Mouse (Mus musculus) ES-E14 (cell line): ENCODE measurements around the gene Gm48552. TPM values are rescaled to one million over a fixed set of nuclear protein-coding genes. Genes with fewer than 3 reads are reported as not detected.

Experiments used
- DNase-seq: peaks from one replicate; pipeline ENCODE4 v3.0.0-alpha.2; 2013; ENCODE audit warnings: low read depth, low spot score
- H3K27ac ChIP-seq: 2 replicates; pipeline ENCODE4 v1.5.1; 2012; ENCODE audit warnings: low read depth, mild to moderate bottlenecking, low read length, moderate library complexity, mixed read lengths; ENCODE audit not compliant: poor library complexity, insufficient read depth, severe bottlenecking
- H3K36me3 ChIP-seq: 2 replicates; pipeline ENCODE4 v1.6.1; 2012; ENCODE audit warnings: mild to moderate bottlenecking, low read length, moderate library complexity, mixed read lengths; ENCODE audit not compliant: control insufficient read depth, poor library complexity, insufficient read depth, severe bottlenecking
- H3K4me1 ChIP-seq, 2 experiments: fragments of 150-350 bp in 1 of 2; sonication (generic) in 1 of 2; 2 replicates each; pipeline ENCODE4 v1.6.1; 2012; ENCODE audit warnings: low read length in 2 of 2, mild to moderate bottlenecking in 1 of 2, mixed read lengths in 1 of 2; ENCODE audit not compliant: control insufficient read depth in 2 of 2, insufficient read depth in 2 of 2, poor library complexity in 1 of 2
- H3K4me3 ChIP-seq, 2 experiments: fragments of 150-350 bp in 1 of 2; sonication (generic) in 1 of 2; 2 replicates each; pipeline ENCODE4 v1.5.1; 2012; ENCODE audit warnings: low read length in 2 of 2, low read depth in 1 of 2, mild to moderate bottlenecking in 1 of 2, mixed read lengths in 1 of 2; ENCODE audit not compliant: insufficient read depth in 1 of 2, poor library complexity in 1 of 2, severe bottlenecking in 1 of 2
- H3K9ac ChIP-seq: 2 replicates; pipeline ENCODE4 v1.6.1; 2012; ENCODE audit warnings: low read depth, mild to moderate bottlenecking, low read length, mixed read lengths; ENCODE audit not compliant: poor library complexity, insufficient read depth, severe bottlenecking
- H3K9me3 ChIP-seq: fragments of 150-350 bp; sonication (generic); 2 replicates; pipeline ENCODE4 v1.6.1; 2012; ENCODE audit warnings: low read depth, mild to moderate bottlenecking, low read length; ENCODE audit not compliant: control insufficient read depth, insufficient read depth
- CHD2 ChIP-seq: IDR thresholded peaks from 2 replicates; pipeline ENCODE4 v1.6.1; 2014; ENCODE audit warnings: mild to moderate bottlenecking, low read depth, low read length, inconsistent platforms
- HCFC1 ChIP-seq: IDR thresholded peaks from 2 replicates; pipeline ENCODE4 v1.6.1; 2012; ENCODE audit warnings: low read length, inconsistent platforms, borderline replicate concordance; ENCODE audit not compliant: insufficient read depth
- MAFK ChIP-seq: IDR thresholded peaks from 2 replicates; pipeline ENCODE4 v1.6.1; 2014; ENCODE audit warnings: mild to moderate bottlenecking, low read depth, low read length, inconsistent platforms; ENCODE audit not compliant: insufficient read depth
- ZC3H11A ChIP-seq: IDR thresholded peaks from 2 replicates; pipeline ENCODE4 v1.6.1; 2012; ENCODE audit warnings: low read depth, mild to moderate bottlenecking, inconsistent platforms, low read length, borderline replicate concordance
- ZNF384 ChIP-seq: IDR thresholded peaks from 2 replicates; pipeline ENCODE4 v1.6.1; 2012; ENCODE audit warnings: low read depth, low read length, inconsistent platforms
- in situ Hi-C, 2 experiments: fragments of 600-800 bp; cut with MboI; formaldehyde crosslinking; loops; one replicate each; pipeline ENCODE4 v1.15.1; 2025; ENCODE audit warnings: low sequenced_read_pairs in 2 of 2, inconsistent platforms in 1 of 2; ENCODE audit not compliant: unreplicated experiment in 2 of 2
- total RNA-seq: library from RNA; depleted of rRNA; stranded (reverse); fragments of 300-350 nt; gene quantifications from 2 replicates; pipeline ENCODE4 v1.2.3, GENCODE M21; 2012

Gm48552 gene
- total RNA-seq, 1 experiment: 2.5 TPM

DNA sequence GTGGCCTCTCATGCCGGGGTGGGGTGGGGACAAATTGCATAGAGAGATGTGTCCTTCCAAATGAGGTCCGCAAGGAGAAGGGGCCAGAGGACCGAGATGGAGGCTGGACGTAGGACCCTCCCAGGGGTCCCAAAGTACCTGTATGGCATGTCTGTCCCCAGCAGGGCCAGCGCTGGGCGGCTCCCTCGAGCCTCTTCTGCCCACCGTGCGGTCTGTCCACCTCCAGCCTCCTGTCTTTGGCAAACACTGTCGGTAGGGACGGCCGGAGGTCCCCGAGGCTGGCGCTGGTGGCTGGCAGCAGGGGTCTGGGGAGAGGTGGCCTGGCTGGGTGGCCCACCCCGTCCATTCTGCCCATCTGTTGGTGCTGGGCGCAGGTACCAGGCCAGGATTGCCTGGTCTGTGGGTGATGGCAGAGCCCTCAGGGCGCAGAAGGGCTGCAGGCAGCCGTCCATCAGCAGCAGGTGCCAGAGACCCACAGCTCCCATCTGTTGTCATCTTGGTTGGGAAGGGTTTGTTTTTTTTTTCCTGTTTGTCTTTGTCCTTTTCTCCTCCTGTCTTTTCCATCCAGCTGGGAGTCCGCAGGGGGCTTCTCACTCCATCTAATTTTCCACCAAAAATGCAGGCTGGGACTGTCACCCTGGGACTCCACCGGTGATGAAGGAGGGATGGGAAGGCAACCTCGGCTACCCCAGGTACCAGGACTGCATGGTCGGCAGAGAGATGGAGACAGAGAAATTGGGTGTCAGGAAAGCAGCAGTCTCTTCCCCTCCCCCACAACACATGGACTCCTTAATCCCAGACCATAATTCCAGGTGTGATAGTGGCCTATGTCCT is 11.8 kb downstream of the Gm48552 start:
- peaks cover 8 to 56% of the 10 kb centered on the region in 2 experiments; a peak in 3 of 4 replicates for H3K4me1 ChIP-seq
- no peak for TF ChIP-seq MAFK
- no peak for TF ChIP-seq ZC3H11A
- no peak for TF ChIP-seq CHD2
- TF ChIP-seq HCFC1: no peak
- DNase-seq: no peak
- H3K9ac ChIP-seq: peak overlapping the region; percentile 70
- peak overlapping the region; percentile 22; the same call in 1 of the 2 replicates for H3K27ac ChIP-seq
- peaks cover 10% of the 10 kb centered on the region; the same call in 1 of the 2 replicates for H3K36me3 ChIP-seq
- H3K9me3 ChIP-seq: no peaks in the 10 kb centered on the region
- in situ Hi-C loops: no loop called here
- H3K4me3 ChIP-seq: peak overlapping the region; percentile 47 to 51; a peak in 3 of 4 replicates

DNA sequence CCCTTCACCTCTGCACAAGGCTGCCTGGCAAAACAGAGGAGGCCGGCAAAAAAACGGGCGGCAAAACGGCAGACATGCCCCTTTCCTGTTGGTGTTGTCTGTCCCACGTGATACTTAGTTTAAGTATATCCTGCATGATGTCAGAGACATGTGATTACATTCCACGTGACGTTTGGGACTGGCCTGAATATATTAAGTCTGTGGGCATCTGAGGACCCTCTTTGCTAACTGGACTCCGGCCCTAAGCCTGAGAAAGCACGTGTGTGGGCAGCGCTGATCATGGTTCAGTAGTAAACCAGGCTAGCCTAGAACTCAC is 12.4 kb downstream of the Gm48552 start:
- Histone ChIP-seq H3K4me3 (peak overlapping the region in 1 of 2 experiments; percentile 47; a peak in 2 of 4 replicates), H3K27ac (peak overlapping the region; percentile 80), H3K4me1 (peaks cover 8 to 54% of the 10 kb centered on the region in 2 experiments; a peak in 3 of 4 replicates), H3K9me3 (no peaks in the 10 kb centered on the region), H3K9ac (peak overlapping the region; percentile 70), H3K36me3 (peaks cover 10% of the 10 kb centered on the region; the same call in 1 of the 2 replicates)
- in situ Hi-C loops: no loop called here
- DNase-seq: no peak
- TF ChIP-seq ZC3H11A: no peak
- peak; percentile 39; the same call in 1 of the 2 replicates for TF ChIP-seq HCFC1
- peak; percentile 24; the same call in 1 of the 2 replicates for TF ChIP-seq ZNF384
- 0 out of 2 replicates have a peak, but pooled peaks have one; percentile 23 for TF ChIP-seq MAFK
- TF ChIP-seq CHD2: no peak

DNA sequence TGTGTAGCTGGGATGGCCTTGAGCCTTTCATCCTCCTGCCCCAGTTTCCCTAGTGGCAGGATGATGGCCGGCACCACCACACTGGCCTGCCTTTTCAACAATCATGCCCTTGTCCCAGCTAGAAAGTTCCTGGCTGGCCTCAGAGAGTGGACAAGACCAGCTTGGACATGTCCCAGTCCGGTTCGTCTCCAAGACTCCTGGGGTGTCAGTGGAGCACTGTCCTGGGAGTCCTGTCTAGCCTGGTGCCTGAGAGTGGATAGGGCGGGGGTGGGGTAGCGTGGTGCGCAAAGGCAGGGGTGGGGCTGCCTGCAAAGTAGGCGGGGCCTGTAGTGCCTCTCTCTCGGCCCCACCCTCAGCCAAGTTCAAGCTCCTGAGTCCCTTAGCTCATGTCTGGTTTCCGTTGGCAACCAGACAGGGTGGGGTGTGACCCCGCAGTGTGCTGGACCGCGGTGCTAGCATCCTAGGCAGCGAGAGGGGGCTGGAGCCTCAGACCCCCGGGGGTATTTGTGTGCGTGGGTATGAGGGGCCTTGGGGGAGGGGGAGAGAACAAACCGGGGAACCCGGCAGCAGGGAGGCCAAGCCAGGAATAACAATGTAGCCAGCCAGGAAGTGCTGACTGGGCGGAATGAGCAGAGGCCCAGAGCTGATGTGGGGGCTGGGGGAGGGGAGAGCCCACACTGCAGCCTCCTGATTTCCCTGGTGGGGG is 12.9 kb downstream of the Gm48552 start:
- no peaks in the 10 kb centered on the region for H3K9me3 ChIP-seq
- peaks cover 10% of the 10 kb centered on the region; the same call in 1 of the 2 replicates for H3K36me3 ChIP-seq
- peak; percentile 84 for DNase-seq
- H3K4me3 ChIP-seq: peak overlapping the region; percentile 49 to 55
- H3K27ac ChIP-seq: peak overlapping the region; percentile 90
- peaks cover 8 to 55% of the 10 kb centered on the region in 2 experiments; a peak in 3 of 4 replicates for H3K4me1 ChIP-seq
- TF ChIP-seq MAFK: peak; percentile 98
- TF ChIP-seq HCFC1: no peak
- no peak for TF ChIP-seq CHD2
- no peak for TF ChIP-seq ZC3H11A
- no peak for TF ChIP-seq ZNF384
- peak overlapping the region; percentile 70 for H3K9ac ChIP-seq
- in situ Hi-C loops: no loop called here

DNA sequence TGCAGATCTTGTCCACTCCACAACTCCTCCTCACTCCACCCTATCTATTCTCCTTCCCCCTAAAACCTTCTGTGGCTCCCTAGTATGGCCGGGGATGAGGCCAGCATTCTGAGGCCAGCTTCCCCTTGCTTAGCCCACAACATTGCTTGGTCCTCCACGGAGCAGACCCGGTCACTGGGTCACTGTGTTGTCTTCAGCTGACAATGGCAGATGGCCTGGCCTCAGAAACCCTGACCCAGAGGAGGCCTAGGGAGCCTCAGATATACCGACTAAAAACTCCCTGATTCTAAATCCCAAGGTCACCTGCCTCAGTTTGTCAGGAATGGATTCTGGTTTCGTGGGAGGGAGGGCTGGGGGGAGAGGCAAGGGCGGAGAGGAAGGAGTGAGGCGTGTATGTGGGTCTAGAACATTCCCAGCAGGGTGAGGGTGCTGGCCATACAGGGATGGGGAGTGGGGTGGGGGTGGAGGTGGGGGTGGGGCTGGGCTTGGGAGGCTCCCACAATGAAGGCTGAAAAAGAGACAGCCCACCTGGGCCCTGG is 13.5 kb downstream of the Gm48552 start:
- H3K36me3 ChIP-seq: peaks cover 10% of the 10 kb centered on the region; the same call in 1 of the 2 replicates
- H3K9me3 ChIP-seq: no peaks in the 10 kb centered on the region
- H3K9ac ChIP-seq: 0 out of 2 replicates have a peak overlapping the region, but pooled peaks have one; percentile 23
- TF ChIP-seq ZC3H11A (no peak), HCFC1 (no peak), ZNF384 (no peak), CHD2 (no peak), MAFK (no peak)
- DNase-seq: no peak
- in situ Hi-C loops: no loop called here
- H3K4me3 ChIP-seq: peak overlapping the region; percentile 49 to 55
- peaks cover 8 to 55% of the 10 kb centered on the region in 2 experiments; a peak in 3 of 4 replicates for H3K4me1 ChIP-seq
- peak overlapping the region; percentile 90 for H3K27ac ChIP-seq
